8 mouse cellular contexts compared by ENCODE assay signal in genomic region chr19:25635622-25636244, GRCm38 (mm10). TPM values are rescaled to one million over a fixed set of nuclear protein-coding genes. Genes with fewer than 3 reads are reported as not detected.
DNase-seq lines count a peak whose midpoint lies in the region; ATAC-seq and TF ChIP-seq lines count a peak whose summit lies in the region.

No protein-coding gene starts in this region.

- dilution Hi-C loops in CH12.LX (cut with MboI; ENCODE audit: extremely low pct_ligation_motif_present, extremely low pct_unique_long_range_greater_than_20kb, low sequenced_read_pairs), result no loop called here

- no peaks in the 10 kb centered on the region for H3K36me3 ChIP-seq in CH12.LX (replicated peaks in 1 of 2; ENCODE audit: control insufficient read depth in 1 of 2, insufficient read depth in 1 of 2, low read length in 1 of 2)
- no peaks in the 10 kb centered on the region for H3K36me3 ChIP-seq in heart, embryonic 13.5 days
- no peaks in the 10 kb centered on the region for H3K36me3 ChIP-seq in kidney, postnatal 0 days (ENCODE audit: insufficient read depth, low read length)
- no peaks in the 10 kb centered on the region for H3K36me3 ChIP-seq in liver, adult 2 months (ENCODE audit: control insufficient read depth, insufficient read depth, low read length)
- H3K36me3 ChIP-seq in neural tube, embryonic 12.5 days, result no peaks in the 10 kb centered on the region

- ATAC-seq in heart, embryonic 13.5 days (ENCODE audit: extremely low read depth, insufficient number of reproducible peaks, low FRiP score, low TSS enrichment), result no peak
- no peak for ATAC-seq in kidney, postnatal 0 days (replicated peaks; ENCODE audit: low FRiP score, low read depth)
- peak; percentile 77 for ATAC-seq in neural tube, embryonic 12.5 days (ENCODE audit: low FRiP score, low read depth)

- H3K4me2 ChIP-seq in CH12.LX (ENCODE audit: insufficient read depth, low read depth, poor library complexity, severe bottlenecking), result 0 out of 2 replicates have a peak overlapping the region, but pooled peaks have one; percentile 22
- H3K4me2 ChIP-seq in heart, embryonic 13.5 days, result peak overlapping the region; percentile 68
- peak overlapping the region; percentile 40 for H3K4me2 ChIP-seq in kidney, postnatal 0 days (ENCODE audit: low read length)
- peak overlapping the region; percentile 59 for H3K4me2 ChIP-seq in neural tube, embryonic 12.5 days (replicated peaks)

- H3K9me3 ChIP-seq in CH12.LX (replicated peaks; ENCODE audit: low read length), result no peaks in the 10 kb centered on the region
- no peaks in the 10 kb centered on the region for H3K9me3 ChIP-seq in heart, embryonic 13.5 days
- H3K9me3 ChIP-seq in kidney, postnatal 0 days (replicated peaks; ENCODE audit: low read length), result no peaks in the 10 kb centered on the region
- H3K9me3 ChIP-seq in neural tube, embryonic 12.5 days, result no peaks in the 10 kb centered on the region

- peak; percentile 38 for DNase-seq in CH12.LX (ENCODE audit: extremely low read depth)
- peak; percentile 60 for DNase-seq in brain, adult 2 months (ENCODE audit: low read depth, low spot score)
- peak; percentile 84 for DNase-seq in kidney, postnatal 0 days (ENCODE audit: low spot score)
- peak; percentile 56 for DNase-seq in liver, adult 2 months (ENCODE audit: extremely low read depth, low read depth, low spot score)
- DNase-seq in urinary bladder, postnatal 36 days (ENCODE audit: low spot score in 2 of 2), result peak; percentile 54 to 61

- H3K9ac ChIP-seq in CH12.LX (ENCODE audit: insufficient read depth, low read depth), result no peak overlapping the region
- peak overlapping the region; percentile 68 for H3K9ac ChIP-seq in heart, embryonic 13.5 days
- H3K9ac ChIP-seq in kidney, postnatal 0 days (ENCODE audit: low read depth, low read length), result no peak overlapping the region
- H3K9ac ChIP-seq in liver, adult 2 months (ENCODE audit: low read depth, low read length), result no peak overlapping the region
- H3K9ac ChIP-seq in neural tube, embryonic 12.5 days, result 0 out of 2 replicates have a peak overlapping the region, but pooled peaks have one; percentile 29

- in situ Hi-C loops in CH12.LX (cut with MboI; ENCODE audit: low pct_ligation_motif_present, low pct_unique_long_range_greater_than_20kb, low sequenced_read_pairs), result loop anchor here (5.0 to 25.0 kb wide), 3 partner anchors 88 to 298 kb away; no protein-coding TSS in a partner anchor

- TF ChIP-seq CTCF in CH12.LX (conservative IDR thresholded peaks at IDR 0.05 in 1 of 2, IDR thresholded peaks at IDR 0.05 in 1 of 2; ENCODE audit: low read depth in 2 of 2, low read length in 2 of 2), result peak; percentile 85 to 92
- peak; percentile 95 for TF ChIP-seq CTCF in embryonic fibroblast, embryonic 13.5 days (IDR thresholded peaks at IDR 0.05; ENCODE audit: borderline replicate concordance, insufficient read depth, low read length)
- peak; percentile 96 for TF ChIP-seq CTCF in kidney, postnatal 0 days (IDR thresholded peaks at IDR 0.05; ENCODE audit: low read depth)
- peak; percentile 97 for TF ChIP-seq CTCF in liver, adult 2 months (IDR thresholded peaks at IDR 0.05; ENCODE audit: low read depth, low read length)

- peaks cover 0 to 15% of the 10 kb centered on the region in 2 experiments; a peak in 2 of 4 replicates for H3K4me1 ChIP-seq in CH12.LX (ENCODE audit: control insufficient read depth in 1 of 2, insufficient read depth in 2 of 2)
- no peaks in the 10 kb centered on the region for H3K4me1 ChIP-seq in embryonic fibroblast, embryonic 13.5 days (ENCODE audit: control insufficient read depth, insufficient read depth, low read length)
- 0 out of 2 replicates have a peak, but pooled peaks cover 5% of the 10 kb centered on the region for H3K4me1 ChIP-seq in heart, embryonic 13.5 days
- no peaks in the 10 kb centered on the region for H3K4me1 ChIP-seq in kidney, postnatal 0 days (replicated peaks; ENCODE audit: insufficient read depth, low read length)
- no peaks in the 10 kb centered on the region for H3K4me1 ChIP-seq in liver, adult 2 months (ENCODE audit: control insufficient read depth, insufficient read depth, low read length)
- no peaks in the 10 kb centered on the region for H3K4me1 ChIP-seq in neural tube, embryonic 12.5 days

- no peak for TF ChIP-seq EP300 in CH12.LX (IDR thresholded peaks at IDR 0.05; ENCODE audit: low read length)

- no peak overlapping the region for H3K27ac ChIP-seq in CH12.LX (ENCODE audit: insufficient read depth, low read depth)
- H3K27ac ChIP-seq in embryonic fibroblast, embryonic 13.5 days (ENCODE audit: insufficient read depth, low read length), result no peak overlapping the region
- no peak overlapping the region for H3K27ac ChIP-seq in heart, embryonic 13.5 days (replicated peaks)
- H3K27ac ChIP-seq in kidney, postnatal 0 days, result no peak overlapping the region
- no peak overlapping the region for H3K27ac ChIP-seq in liver, adult 2 months (replicated peaks; ENCODE audit: insufficient read depth, low read depth, low read length)
- no peak overlapping the region for H3K27ac ChIP-seq in neural tube, embryonic 12.5 days

- no peaks in the 10 kb centered on the region for H3K79me2 ChIP-seq in CH12.LX (replicated peaks; ENCODE audit: control insufficient read depth, extremely low read depth, insufficient read depth, poor library complexity, severe bottlenecking)
- no peaks in the 10 kb centered on the region for H3K79me2 ChIP-seq in liver, adult 2 months (ENCODE audit: control insufficient read depth, insufficient read depth, low read length)

- peak; percentile 93 for TF ChIP-seq RAD21 in CH12.LX (IDR thresholded peaks at IDR 0.05; ENCODE audit: low read depth, low read length)

- WGBS in heart, embryonic 13.5 days, result 13% methylated on average over 22 of the region's 22 CpGs
- WGBS in kidney, postnatal 0 days, result 16% methylated on average over 22 of the region's 22 CpGs
- WGBS in liver, adult 2 months, result 13% methylated on average over 22 of the region's 22 CpGs
- 13% methylated on average over 22 of the region's 22 CpGs for WGBS in neural tube, embryonic 12.5 days

- H3K4me3 ChIP-seq in CH12.LX (replicated peaks in 1 of 3; ENCODE audit: low read depth in 2 of 3, low read length in 2 of 3, poor library complexity in 1 of 3), result no peak overlapping the region
- peak overlapping the region; percentile 3; the same call in 1 of the 2 replicates for H3K4me3 ChIP-seq in embryonic fibroblast, embryonic 13.5 days (ENCODE audit: insufficient read depth, low read length)
- H3K4me3 ChIP-seq in heart, embryonic 13.5 days, result peak overlapping the region; percentile 44
- no peak overlapping the region for H3K4me3 ChIP-seq in kidney, postnatal 0 days (replicated peaks; ENCODE audit: low read depth, low read length)
- H3K4me3 ChIP-seq in liver, adult 2 months (ENCODE audit: insufficient read depth, low read depth, low read length), result no peak overlapping the region
- peak overlapping the region; percentile 25 for H3K4me3 ChIP-seq in neural tube, embryonic 12.5 days

- no peak for TF ChIP-seq POLR2A in CH12.LX (IDR thresholded peaks at IDR 0.05; ENCODE audit: low read depth, low read length)
- no peak for TF ChIP-seq POLR2A in embryonic fibroblast, embryonic 13.5 days (IDR thresholded peaks at IDR 0.05; ENCODE audit: low read depth, low read length)
- TF ChIP-seq POLR2A in liver, adult 2 months (IDR thresholded peaks at IDR 0.05; ENCODE audit: extremely low read depth, insufficient read depth, low read length), result no peak

- H3K27me3 ChIP-seq in CH12.LX (replicated peaks), result no peaks in the 10 kb centered on the region
- peaks cover 22% of the 10 kb centered on the region for H3K27me3 ChIP-seq in heart, embryonic 13.5 days (replicated peaks)
- no peaks in the 10 kb centered on the region for H3K27me3 ChIP-seq in kidney, postnatal 0 days (ENCODE audit: insufficient read depth, low read length)
- no peaks in the 10 kb centered on the region for H3K27me3 ChIP-seq in liver, adult 2 months (ENCODE audit: control insufficient read depth, insufficient read depth, low read length)
- no peaks in the 10 kb centered on the region for H3K27me3 ChIP-seq in neural tube, embryonic 12.5 days (replicated peaks)

TF ChIP-seq in CH12.LX, 34 proteins besides CTCF, POLR2A, EP300 and RAD21:
- peak; percentile 35; the same call in 1 of the 2 replicates for TF ChIP-seq NELFE (IDR thresholded peaks at IDR 0.05; ENCODE audit: low read depth, low read length)
- TF ChIP-seq MAFK (IDR thresholded peaks at IDR 0.05; ENCODE audit: insufficient replicate concordance, low read length), result no peak
- peak; percentile 71 for TF ChIP-seq SMC3 (IDR thresholded peaks at IDR 0.05; ENCODE audit: low read depth, low read length)
- TF ChIP-seq ZKSCAN1 (IDR thresholded peaks at IDR 0.05; ENCODE audit: borderline replicate concordance, low read depth, low read length), result no peak
- TF ChIP-seq ELF1 (IDR thresholded peaks at IDR 0.05; ENCODE audit: low read depth, low read length), result peak; percentile 26; the same call in 1 of the 2 replicates

RNA-seq across cellular contexts. Expression of gene Dmrt3, which starts 25.6 kb away (rescaled TPM):
- total RNA-seq in CH12.LX (2012; rRNA removed), result not detected in 2 replicates
- total RNA-seq in CH12.LX (2014; rRNA removed), result not detected in 2 replicates
- polyA plus RNA-seq in CH12.LX (2012; ENCODE audit: insufficient read length, low read depth), result not detected in 2 replicates
- polyA plus RNA-seq in embryonic fibroblast, embryonic 13.5 days (2011; ENCODE audit: insufficient read length, low read depth, missing spikeins), result not detected in 2 replicates
- 0.08 and 0.11 TPM in 2 replicates for polyA plus RNA-seq in heart, embryonic 13.5 days (2015; fragmentation: Nextera tagmentation; extraction: Ambion mirVana)
- polyA plus RNA-seq in kidney, postnatal 0 days (2015; fragmentation: Nextera tagmentation; extraction: Ambion mirVana), result 0.04 TPM in 1 of 2 replicates, not detected in the other
- total RNA-seq in liver, adult 2 months (2014; rRNA removed), result not detected in 2 replicates
- not detected in 2 replicates for polyA plus RNA-seq in liver, adult 2 months (2012; rRNA removed)
- polyA plus RNA-seq in neural tube, embryonic 12.5 days (2016; fragmentation: Nextera tagmentation; extraction: Ambion mirVana), result 3.7 and 3.9 TPM in 2 replicates

RNA-seq across cellular contexts. Expression of gene Dmrt2, which starts 36.5 kb away (rescaled TPM):
- not detected in 2 replicates for total RNA-seq in CH12.LX (2012; rRNA removed)
- total RNA-seq in CH12.LX (2014; rRNA removed), result not detected in 2 replicates
- not detected in 2 replicates for polyA plus RNA-seq in CH12.LX (2012; ENCODE audit: insufficient read length, low read depth)
- polyA plus RNA-seq in embryonic fibroblast, embryonic 13.5 days (2011; ENCODE audit: insufficient read length, low read depth, missing spikeins), result 1.1 and 3.1 TPM in 2 replicates
- polyA plus RNA-seq in heart, embryonic 13.5 days (2015; fragmentation: Nextera tagmentation; extraction: Ambion mirVana), result 0.29 and 0.76 TPM in 2 replicates
- 6.0 TPM in 2 replicates for polyA plus RNA-seq in kidney, postnatal 0 days (2015; fragmentation: Nextera tagmentation; extraction: Ambion mirVana)
- 0.47 and 0.74 TPM in 2 replicates for total RNA-seq in liver, adult 2 months (2014; rRNA removed)
- polyA plus RNA-seq in liver, adult 2 months (2012; rRNA removed), result 0.31 and 0.42 TPM in 2 replicates
- 8.3 and 9.2 TPM in 2 replicates for polyA plus RNA-seq in neural tube, embryonic 12.5 days (2016; fragmentation: Nextera tagmentation; extraction: Ambion mirVana)

Comparison
In these comparisons a context has a peak if more than half of its experiments do, and no peak if none do; other contexts are left out.
1. H3K4me3 ChIP-seq: peak in embryonic fibroblast, embryonic 13.5 days (single experiment), heart, embryonic 13.5 days (single experiment) and neural tube, embryonic 12.5 days (single experiment); none in CH12.LX (0 of 3), kidney, postnatal 0 days (single experiment) and liver, adult 2 months (single experiment).
2. H3K9ac ChIP-seq: peak in heart, embryonic 13.5 days (single experiment) and neural tube, embryonic 12.5 days (single experiment); none in CH12.LX (single experiment), kidney, postnatal 0 days (single experiment) and liver, adult 2 months (single experiment).
3. Peak in every context shown above with its lines, with median percentiles within 50 percentile points of each other: DNase-seq, H3K4me2 ChIP-seq and CTCF ChIP-seq.